Mouse (Mus musculus) monocyte, adult 2 months (primary cell): ENCODE measurements around the gene Gss.
A peak's percentile ranks its signal among the peaks of the same experiment; 100 is the strongest.

Source experiments
- DNase-seq, 2 experiments: peaks; one replicate each; pipeline ENCODE4 v3.0.0; 2022; ENCODE audit warnings: low spot score in 2 of 2, low read depth in 1 of 2

The Gss gene

DNA sequence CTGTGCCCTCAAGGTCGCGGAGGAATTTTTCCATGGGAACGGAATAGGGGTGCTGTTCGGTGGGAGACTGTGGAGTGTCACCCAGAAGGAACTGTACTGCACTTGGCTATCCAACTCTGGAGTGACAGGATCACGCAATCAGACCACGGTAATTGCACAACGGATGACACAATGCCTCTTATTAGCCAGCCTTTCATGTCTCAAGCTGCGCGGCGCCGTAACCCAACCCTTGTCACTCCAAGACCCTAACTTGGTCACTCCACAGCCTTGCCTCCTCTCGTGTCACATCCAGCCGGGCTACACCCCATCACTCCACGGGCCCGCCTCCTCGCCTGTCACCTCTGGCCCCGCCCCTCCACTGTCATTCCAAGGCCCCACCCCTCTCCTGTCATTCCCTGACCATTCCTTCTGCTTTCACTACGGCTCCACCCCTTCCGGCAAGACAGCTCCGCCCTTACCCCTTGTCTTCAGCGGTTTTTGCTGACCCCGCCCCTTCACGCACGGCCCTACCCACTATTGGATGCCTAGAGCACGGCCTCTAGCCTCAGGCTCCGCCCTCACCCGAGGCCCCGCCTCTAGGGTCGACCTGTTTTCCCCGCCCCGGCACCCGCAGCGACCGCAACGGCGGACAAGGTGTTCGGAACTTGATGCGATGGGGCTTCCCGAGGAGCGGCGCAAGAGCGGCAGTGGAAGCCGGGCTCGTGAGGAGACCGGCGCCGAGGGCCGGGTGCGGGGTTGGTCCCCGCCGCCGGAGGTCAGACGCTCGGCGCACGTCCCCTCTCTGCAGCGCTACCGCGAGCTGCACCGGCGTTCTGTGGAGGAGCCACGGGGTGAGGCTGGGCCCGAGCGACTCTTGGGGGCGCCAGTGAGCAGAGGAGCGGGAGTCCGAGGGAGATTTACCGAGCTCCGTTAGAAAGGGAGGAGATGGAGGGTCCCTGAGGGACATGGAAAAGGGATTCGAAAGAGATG is 74.9 kb downstream of the Gss start, which contains the start of the genes Acss2 and Ggt7:
Acss2 (plus strand) TSS at position 494 of the 969 bp plus-strand sequence.
Ggt7 (minus strand) TSS at position 783 of the 969 bp plus-strand sequence.
- DNase-seq: peak; percentile 96 to 98

DNA sequence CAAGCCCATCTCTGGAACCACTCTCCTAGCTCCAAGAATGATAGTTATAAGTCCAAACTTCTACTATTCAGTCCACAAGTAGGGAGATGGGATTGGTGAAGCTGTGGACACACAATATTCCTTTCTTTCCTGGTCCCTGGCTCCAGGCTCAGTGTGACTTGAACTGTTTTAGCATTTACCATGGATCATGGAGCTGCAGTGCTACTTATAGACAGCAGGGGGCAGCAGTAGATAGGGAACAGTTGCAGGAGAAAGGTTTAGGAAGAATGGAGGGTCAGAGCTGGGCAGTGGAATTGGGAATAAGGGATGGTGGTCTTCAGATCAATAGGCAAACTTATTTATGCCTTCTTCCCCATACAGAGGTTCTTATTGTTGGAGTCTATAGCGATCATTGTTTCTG is 76.7 kb downstream of the Gss start:
- DNase-seq: no peak

DNA sequence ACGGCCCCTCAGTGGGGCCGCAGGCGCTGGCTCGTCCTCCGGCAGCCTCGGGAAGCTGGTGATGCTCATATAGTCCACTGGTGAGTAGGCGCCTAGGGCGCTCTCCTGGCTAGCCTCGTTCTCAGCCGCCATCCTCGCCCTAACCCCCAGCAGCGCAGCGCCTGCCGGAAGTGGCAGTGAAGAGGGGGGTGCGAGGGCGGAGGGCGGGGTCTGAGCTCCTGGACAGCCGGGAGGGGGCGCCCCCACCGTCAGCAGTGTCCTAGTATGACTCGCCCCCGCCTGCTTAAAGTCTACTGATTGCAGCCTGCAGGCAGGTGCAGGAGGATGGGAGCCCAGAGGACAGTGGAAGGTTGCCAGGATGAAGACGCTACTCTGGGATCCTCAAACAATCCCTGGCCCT is 77.9 kb downstream of the Gss start:
- DNase-seq: peak in 1 of 2 experiments; percentile 21

DNA sequence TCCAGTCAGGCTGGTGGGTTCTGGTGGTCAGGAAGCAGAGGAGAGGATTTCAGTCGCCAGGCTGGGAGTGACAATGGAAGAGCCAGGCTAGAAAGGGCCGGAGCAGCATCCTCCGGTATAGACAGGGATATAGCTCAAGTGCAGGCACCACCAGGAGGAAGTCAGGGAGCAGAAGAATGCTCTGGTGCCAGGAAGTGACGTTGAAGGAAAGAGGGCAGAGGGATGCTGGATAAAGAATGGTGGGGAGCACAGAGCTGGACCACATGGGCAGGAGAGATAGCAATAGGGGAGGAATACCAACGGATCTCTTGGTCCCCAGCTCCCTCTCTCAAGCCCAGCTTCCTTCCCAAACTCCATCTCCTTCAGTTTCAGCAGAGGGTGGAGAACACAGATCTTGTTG is 79.1 kb downstream of the Gss start:
- no peak for DNase-seq
